Mouse (Mus musculus) layer of hippocampus, postnatal 10 days (tissue): ENCODE results near the gene Prcd. TPM values are rescaled to one million over a fixed set of nuclear protein-coding genes. Genes with fewer than 3 reads are reported as not detected.

ENCODE experiments used
- DNase-seq, 2 experiments: peaks; one replicate each; pipeline ENCODE4 v3.0.0; 2021; ENCODE audit warnings: low spot score in 2 of 2
- total RNA-seq, 2 experiments: library from RNA; stranded (reverse); gene quantifications; 2 replicates each; pipeline ENCODE4 v1.2.3; 2021

The Prcd gene
- total RNA-seq, 2 experiments from 2014 or later, result 3.4 to 3.8 TPM

GRCm38 (mm10) chr11:116683777-116684176, 30.4 kb downstream of the Prcd start:
- DNase-seq, result no peak

GRCm38 (mm10) chr11:116685729-116686128, 32.4 kb downstream of the Prcd start:
- DNase-seq, result no peak

GRCm38 (mm10) chr11:116687897-116688296, 34.6 kb downstream of the Prcd start:
- no peak for DNase-seq

GRCm38 (mm10) chr11:116689622-116690021, 36.3 kb downstream of the Prcd start:
- no peak for DNase-seq

GRCm38 (mm10) chr11:116690701-116691575, 37.6 kb downstream of the Prcd start:
- no peak for DNase-seq

GRCm38 (mm10) chr11:116693899-116694249, 40.5 kb downstream of the Prcd start:
- DNase-seq, result no peak

- DNase-seq, result peak in 1 of 2 experiments; percentile 20
These were observed 41.2 kb downstream of the Prcd start for GRCm38 (mm10) chr11:116694250-116695193.

- DNase-seq, result no peak
These were observed 42.0 kb downstream of the Prcd start for GRCm38 (mm10) chr11:116695194-116695880.

GRCm38 (mm10) chr11:116696426-116696825, 43.1 kb downstream of the Prcd start:
- DNase-seq, result no peak

GRCm38 (mm10) chr11:116697521-116697920, 44.2 kb downstream of the Prcd start:
- no peak for DNase-seq

GRCm38 (mm10) chr11:116701377-116701841, 48.1 kb downstream of the Prcd start:
- no peak for DNase-seq

- no peak for DNase-seq
These were observed 51.2 kb downstream of the Prcd start for GRCm38 (mm10) chr11:116704336-116705035.

- DNase-seq, result no peak
These were observed 51.9 kb downstream of the Prcd start for GRCm38 (mm10) chr11:116705204-116705608.

GRCm38 (mm10) chr11:116706363-116706762, 53.0 kb downstream of the Prcd start:
- DNase-seq, result no peak

GRCm38 (mm10) chr11:116710171-116710570, 56.8 kb downstream of the Prcd start:
- no peak for DNase-seq

- no peak for DNase-seq
These were observed 57.5 kb downstream of the Prcd start for GRCm38 (mm10) chr11:116710793-116711192.

- DNase-seq, result no peak
These were observed 60.7 kb downstream of the Prcd start for GRCm38 (mm10) chr11:116714052-116714451.
